Mouse (Mus musculus) embryonic facial prominence, embryonic 15.5 days (tissue): ENCODE measurements around the gene Ptpn22. TPM values are rescaled to one million over a fixed set of nuclear protein-coding genes. Genes with fewer than 3 reads are reported as not detected.

Experiments
- ATAC-seq: fragments of 200-750 bp; cut with Nextera tagmentation; 2 replicates; pipeline ENCODE4 v1.8.0; 2017; ENCODE audit warnings: low read depth, moderate TSS enrichment; ENCODE audit not compliant: insufficient number of reproducible peaks, low FRiP score, low TSS enrichment
- H3K27ac ChIP-seq: fragments of 300-500 bp; sonication (generic); replicated peaks from 2 replicates; pipeline ENCODE4 v1.5.1; 2015; ENCODE audit warnings: mild to moderate bottlenecking, inconsistent platforms
- H3K27me3 ChIP-seq: fragments of 300-500 bp; sonication (generic); 2 replicates; pipeline ENCODE4 v1.6.1; 2015; ENCODE audit warnings: inconsistent platforms
- H3K36me3 ChIP-seq: fragments of 300-500 bp; sonication (generic); 2 replicates; pipeline ENCODE4 v1.6.1; 2015; ENCODE audit warnings: mild to moderate bottlenecking, inconsistent platforms
- H3K4me1 ChIP-seq: fragments of 300-500 bp; sonication (generic); 2 replicates; pipeline ENCODE4 v1.6.1; 2015; ENCODE audit warnings: inconsistent platforms
- H3K4me2 ChIP-seq: fragments of 300-500 bp; sonication (generic); replicated peaks from 2 replicates; pipeline ENCODE4 v1.6.1; 2015; ENCODE audit warnings: mild to moderate bottlenecking, inconsistent platforms
- H3K4me3 ChIP-seq: fragments of 300-500 bp; sonication (generic); replicated peaks from 2 replicates; pipeline ENCODE4 v1.5.1; 2015; ENCODE audit warnings: mild to moderate bottlenecking, inconsistent platforms
- H3K9ac ChIP-seq: fragments of 300-500 bp; sonication (generic); 2 replicates; pipeline ENCODE4 v1.6.1; 2015; ENCODE audit warnings: inconsistent platforms
- H3K9me3 ChIP-seq: fragments of 300-500 bp; sonication (generic); replicated peaks from 2 replicates; pipeline ENCODE4 v1.6.1; 2016; ENCODE audit warnings: inconsistent platforms
- WGBS: fragments of 180-500 bp; shearing (Covaris S2); methylation state at CpG from one replicate; pipeline ENCODE4 v1.1.7; 2015; 5-methylcytosine and 5-hydroxymethylcytosine counted together
- polyA plus RNA-seq: library from polyadenylated mRNA; unstranded; fragments of >200 nt; fragmentation: Nextera tagmentation; extraction: Ambion mirVana; gene quantifications from 2 replicates; pipeline ENCODE4 v1.2.1, GENCODE M21; 2015

Ptpn22 gene
- polyA plus RNA-seq, 1 experiment from 2014 or later: 1.3 TPM

DNA sequence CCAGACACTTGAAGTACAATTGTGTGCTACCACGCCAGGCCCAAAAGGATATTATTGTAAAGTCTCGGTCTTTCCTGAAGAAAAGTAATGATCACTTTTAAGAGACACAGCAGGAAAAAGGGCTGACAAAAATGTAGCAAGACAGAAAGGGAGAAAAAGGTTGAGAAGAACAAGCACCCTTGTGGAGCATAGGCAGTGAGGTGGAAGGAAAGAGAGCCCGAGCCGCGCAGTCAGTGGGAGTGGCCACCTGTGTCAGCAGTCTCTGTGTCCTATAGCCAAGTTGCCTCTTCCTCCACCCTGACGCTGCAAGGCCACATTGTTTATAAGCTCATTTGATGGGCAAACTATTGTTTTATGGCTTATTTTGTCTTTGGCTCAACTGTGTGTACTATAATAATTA is 67.9 kb downstream of the Ptpn22 start:
- Histone ChIP-seq H3K4me3 (no peak overlapping the region), H3K9ac (no peak overlapping the region), H3K36me3 (peaks cover 3% of the 10 kb centered on the region; the same call in 1 of the 2 replicates), H3K9me3 (no peaks in the 10 kb centered on the region), H3K27ac (no peak overlapping the region), H3K4me2 (no peak overlapping the region), H3K27me3 (no peaks in the 10 kb centered on the region), H3K4me1 (peaks cover 3% of the 10 kb centered on the region; the same call in 1 of the 2 replicates)
- no peak for ATAC-seq
- WGBS: 75% methylated on average over 6 of the region's 6 CpGs

- Histone ChIP-seq H3K27ac (no peak overlapping the region), H3K4me3 (no peak overlapping the region), H3K4me1 (no peaks in the 10 kb centered on the region), H3K4me2 (no peak overlapping the region), H3K36me3 (no peaks in the 10 kb centered on the region), H3K27me3 (no peaks in the 10 kb centered on the region), H3K9me3 (no peaks in the 10 kb centered on the region), H3K9ac (no peak overlapping the region)
- 56% methylated on average over 1 of the region's 1 CpGs for WGBS
- peak; percentile 60 for ATAC-seq
Observed at GRCm38 (mm10) chr3:103944794-103945562, 85.4 kb downstream of the Ptpn22 start.

- Histone ChIP-seq H3K4me2 (no peak overlapping the region), H3K9ac (no peak overlapping the region), H3K27me3 (no peaks in the 10 kb centered on the region), H3K27ac (no peak overlapping the region), H3K9me3 (no peaks in the 10 kb centered on the region), H3K4me1 (no peaks in the 10 kb centered on the region), H3K36me3 (no peaks in the 10 kb centered on the region), H3K4me3 (no peak overlapping the region)
- WGBS: 92% methylated on average over 7 of the region's 7 CpGs
- ATAC-seq: no peak
Observed at GRCm38 (mm10) chr3:103948666-103949065, 89.1 kb downstream of the Ptpn22 start.

DNA sequence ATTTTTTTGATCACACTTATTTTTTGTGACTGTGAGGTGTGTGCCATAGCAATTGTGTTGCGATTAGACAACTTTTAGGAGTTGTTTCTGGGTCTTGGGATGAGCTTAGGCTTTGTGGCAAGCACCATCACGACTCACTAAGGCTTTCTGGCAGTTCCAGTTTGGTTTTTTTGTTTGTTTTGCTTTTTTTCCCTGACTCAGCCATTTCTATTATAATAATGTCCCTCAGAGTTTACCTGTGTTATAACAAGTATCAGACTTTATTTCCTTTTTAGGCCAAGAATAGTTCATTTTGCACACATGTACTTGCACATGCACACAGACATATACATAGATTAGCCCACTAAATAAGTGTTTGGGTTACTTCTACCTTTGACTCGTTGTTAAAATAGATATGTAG is 101.0 kb downstream of the Ptpn22 start:
- no peak overlapping the region for H3K27ac ChIP-seq
- no peak overlapping the region for H3K9ac ChIP-seq
- no peaks in the 10 kb centered on the region for H3K4me1 ChIP-seq
- H3K36me3 ChIP-seq: peaks cover 9% of the 10 kb centered on the region; the same call in 1 of the 2 replicates
- H3K9me3 ChIP-seq: no peaks in the 10 kb centered on the region
- no peak overlapping the region for H3K4me2 ChIP-seq
- no peaks in the 10 kb centered on the region for H3K27me3 ChIP-seq
- no peak overlapping the region for H3K4me3 ChIP-seq
- 79% methylated on average over 3 of the region's 3 CpGs for WGBS
- no peak for ATAC-seq

Other genes starting within 250 kb of the Ptpn22 start
- gene Atg4a-ps, start 213.7 kb upstream of the Ptpn22 start, polyA plus RNA-seq: 0.13 and 0.28 TPM in 2 replicates
- 70.8 and 79.0 TPM in 2 replicates for gene Olfml3, start 121.8 kb upstream of the Ptpn22 start, polyA plus RNA-seq
- gene Gm10964, start 120.4 kb upstream of the Ptpn22 start, polyA plus RNA-seq: not detected in 2 replicates
- gene Hipk1, start 68.2 kb upstream of the Ptpn22 start, polyA plus RNA-seq: 12.4 TPM in 2 replicates
- gene Dclre1b, start 50.4 kb upstream of the Ptpn22 start, polyA plus RNA-seq: 26.8 and 27.3 TPM in 2 replicates
- gene Ap4b1, start 50.3 kb upstream of the Ptpn22 start, polyA plus RNA-seq: 22.2 and 23.4 TPM in 2 replicates
- 0.84 and 1.1 TPM in 2 replicates for gene Gm43064, start 50.2 kb upstream of the Ptpn22 start, polyA plus RNA-seq
- gene Bcl2l15, start 27.2 kb upstream of the Ptpn22 start, polyA plus RNA-seq: 0.18 TPM in 1 of 2 replicates, not detected in the other
- 11.6 and 12.3 TPM in 2 replicates for gene Rsbn1, start 54.3 kb downstream of the Ptpn22 start, polyA plus RNA-seq
- gene Phtf1, start 108.3 kb downstream of the Ptpn22 start, polyA plus RNA-seq: 36.0 and 37.5 TPM in 2 replicates